Mouse (Mus musculus) spleen, adult 2 months (tissue): ENCODE results near the gene Birc2.

Source experiments
- CTCF ChIP-seq: fragments of 200-500 bp; IDR thresholded peaks from 2 replicates; pipeline ENCODE4 v1.5.1; 2011; ENCODE audit warnings: mild to moderate bottlenecking, inconsistent platforms; ENCODE audit not compliant: insufficient read depth, insufficient read length, insufficient replicate concordance; ENCODE audit errors: extremely low read depth
- POLR2A ChIP-seq: fragments of 200-500 bp; IDR thresholded peaks from 2 replicates; pipeline ENCODE4 v1.6.1; 2011; ENCODE audit warnings: low read depth, low read length, inconsistent platforms

- TF ChIP-seq CTCF (no peak), POLR2A (no peak)
Observed at GRCm38 (mm10) chr9:7772361-7772760, 64.5 kb downstream of the Birc2 start.
